Mouse (Mus musculus) limb, embryonic 11.5 days (tissue): Measurements from ENCODE around the gene Pgc. TPM values are rescaled to one million over a fixed set of nuclear protein-coding genes. Genes with fewer than 3 reads are reported as not detected.

Experiments used
- ATAC-seq: fragments of 200-750 bp; cut with Nextera tagmentation; 2 replicates; pipeline ENCODE4 v1.8.0; 2017; ENCODE audit warnings: low read depth; ENCODE audit not compliant: insufficient number of reproducible peaks, low FRiP score, low TSS enrichment
- DNase-seq: peaks from one replicate; pipeline ENCODE4 v3.0.0-alpha.2; 2015; ENCODE audit warnings: low spot score
- H3K27ac ChIP-seq: fragments of 300-500 bp; sonication (generic); replicated peaks from 2 replicates; pipeline ENCODE4 v1.5.1; 2014; ENCODE audit warnings: low read depth, mild to moderate bottlenecking, low read length
- H3K27me3 ChIP-seq: fragments of 300-500 bp; sonication (generic); 2 replicates; pipeline ENCODE4 v1.6.1; 2014; ENCODE audit warnings: mild to moderate bottlenecking, low read length, mixed read lengths; ENCODE audit not compliant: control insufficient read depth, insufficient read depth
- H3K36me3 ChIP-seq: fragments of 300-500 bp; sonication (generic); 2 replicates; pipeline ENCODE4 v1.6.1; 2014; ENCODE audit warnings: mild to moderate bottlenecking, low read length, moderate library complexity, mixed read lengths; ENCODE audit not compliant: control insufficient read depth, insufficient read depth
- H3K4me1 ChIP-seq: fragments of 300-500 bp; sonication (generic); 2 replicates; pipeline ENCODE4 v1.6.1; 2014; ENCODE audit warnings: low read length, mixed read lengths; ENCODE audit not compliant: control insufficient read depth, insufficient read depth
- H3K4me2 ChIP-seq: fragments of 300-500 bp; sonication (generic); 2 replicates; pipeline ENCODE4 v1.6.1; 2014; ENCODE audit warnings: low read depth, mild to moderate bottlenecking, moderate library complexity; ENCODE audit not compliant: severe bottlenecking
- H3K4me3 ChIP-seq: fragments of 300-500 bp; sonication (generic); 2 replicates; pipeline ENCODE4 v1.5.1; 2014; ENCODE audit warnings: low read depth, low read length
- H3K9ac ChIP-seq: fragments of 300-500 bp; sonication (generic); 2 replicates; pipeline ENCODE4 v1.6.1; 2014; ENCODE audit warnings: mild to moderate bottlenecking, low read length
- H3K9me3 ChIP-seq: fragments of 300-500 bp; sonication (generic); 2 replicates; pipeline ENCODE4 v1.6.1; 2016; ENCODE audit warnings: low read length; ENCODE audit not compliant: control insufficient read depth
- WGBS: fragments of 180-500 bp; shearing (Covaris S2); extraction: QIAGEN DNeasy Blood & Tissue Kit; methylation state at CpG from one replicate; pipeline ENCODE4 v1.1.7; 2014; 5-methylcytosine and 5-hydroxymethylcytosine counted together
- polyA plus RNA-seq: library from polyadenylated mRNA; unstranded; fragments of >200 nt; fragmentation: Nextera tagmentation; extraction: Ambion mirVana; gene quantifications from 2 replicates; pipeline ENCODE4 v1.2.1, GENCODE M21; 2014

The Pgc gene
- polyA plus RNA-seq, 1 experiment from 2014 or later: not detected

GRCm38 (mm10) chr17:47748791-47749553 is 22.3 kb downstream of the Pgc start:
- 74% methylated on average over 14 of the region's 14 CpGs for WGBS
- H3K27ac ChIP-seq: no peak overlapping the region
- no peak for DNase-seq

DNA sequence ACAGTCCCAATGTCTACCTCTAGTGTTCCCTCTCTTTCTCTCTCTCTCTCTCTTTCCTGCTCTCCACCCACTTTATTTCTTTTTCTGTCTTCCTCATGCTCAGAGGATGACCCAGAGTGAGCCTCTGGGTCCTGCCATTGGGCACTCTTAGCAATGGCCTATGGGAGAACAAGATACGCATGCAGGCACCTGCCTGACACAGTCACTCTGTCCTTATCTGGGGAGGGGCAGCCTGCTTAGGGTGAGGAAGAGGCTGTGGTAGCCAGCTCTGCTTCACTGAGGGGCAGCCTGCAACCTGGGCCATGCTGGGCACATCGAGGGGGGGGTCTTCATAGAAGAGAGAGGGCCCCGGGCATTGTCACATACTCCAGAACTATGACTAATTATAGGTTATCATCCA is 23.0 kb downstream of the Pgc start:
- H3K9ac ChIP-seq: no peak overlapping the region
- H3K36me3 ChIP-seq: no peaks in the 10 kb centered on the region
- H3K4me1 ChIP-seq: 0 out of 2 replicates have a peak, but pooled peaks cover 2% of the 10 kb centered on the region
- H3K4me3 ChIP-seq: no peak overlapping the region
- no peak overlapping the region for H3K27ac ChIP-seq
- H3K4me2 ChIP-seq: no peak overlapping the region
- H3K9me3 ChIP-seq: no peaks in the 10 kb centered on the region
- no peaks in the 10 kb centered on the region for H3K27me3 ChIP-seq
- ATAC-seq (no peak), DNase-seq (no peak)
- 80% methylated on average over 3 of the region's 3 CpGs for WGBS

More at GRCm38 (mm10) chr17:47748791-47749553, 22.3 kb downstream of the Pgc start:
- no peak for ATAC-seq
- H3K4me1 ChIP-seq: 0 out of 2 replicates have a peak, but pooled peaks cover 2% of the 10 kb centered on the region
- no peaks in the 10 kb centered on the region for H3K27me3 ChIP-seq
- no peaks in the 10 kb centered on the region for H3K9me3 ChIP-seq
- no peaks in the 10 kb centered on the region for H3K36me3 ChIP-seq
- no peak overlapping the region for H3K9ac ChIP-seq
- H3K4me2 ChIP-seq: no peak overlapping the region
- H3K4me3 ChIP-seq: no peak overlapping the region

DNA sequence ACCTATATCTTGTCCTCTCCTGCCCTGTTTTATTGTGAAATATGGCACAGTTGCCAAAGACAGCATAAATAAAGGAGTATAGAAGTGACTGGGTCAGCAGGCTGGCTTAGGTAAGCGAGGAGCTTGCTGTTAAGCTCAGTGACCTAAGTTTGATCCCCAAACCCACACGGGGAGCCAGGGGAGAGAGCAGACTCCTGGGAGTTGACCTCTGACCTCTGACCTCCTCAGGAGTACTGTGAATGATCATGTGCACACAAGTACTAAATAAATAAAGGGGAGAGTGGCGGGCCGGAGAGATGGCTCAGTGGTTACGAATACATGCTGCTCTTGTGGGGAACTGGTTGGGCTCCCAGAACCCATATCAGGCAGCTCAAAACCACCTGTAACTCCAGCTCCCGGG is 23.5 kb downstream of the Pgc start:
- WGBS: 61% methylated on average over 6 of the region's 6 CpGs
- no peaks in the 10 kb centered on the region for H3K36me3 ChIP-seq
- no peak for DNase-seq

DNA sequence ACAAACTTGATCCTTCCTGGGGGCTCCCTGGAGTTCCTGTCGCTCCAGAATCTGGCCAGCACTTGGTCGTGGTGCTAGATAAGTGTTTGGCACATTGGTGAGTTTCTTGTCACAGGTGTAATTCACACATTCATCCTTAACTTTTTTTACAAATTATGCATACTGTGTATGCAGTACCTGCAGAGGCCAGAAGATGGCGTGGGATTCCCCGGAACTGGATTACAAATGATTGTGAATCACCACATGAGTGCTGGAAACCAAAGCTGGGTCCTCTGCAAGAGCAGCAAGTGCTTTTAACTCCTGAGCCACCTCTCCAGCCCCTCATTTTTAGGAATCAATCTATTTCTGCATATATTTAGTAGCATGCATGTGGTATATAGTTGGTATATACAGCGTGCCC is 25.2 kb downstream of the Pgc start:
- Histone ChIP-seq H3K27me3 (no peaks in the 10 kb centered on the region), H3K4me2 (no peak overlapping the region), H3K4me1 (0 out of 2 replicates have a peak, but pooled peaks cover 2% of the 10 kb centered on the region), H3K9me3 (no peaks in the 10 kb centered on the region), H3K4me3 (no peak overlapping the region), H3K9ac (no peak overlapping the region), H3K27ac (no peak overlapping the region), H3K36me3 (no peaks in the 10 kb centered on the region)
- ATAC-seq: no peak
- WGBS: 72% methylated on average over 5 of the region's 5 CpGs
- no peak for DNase-seq

More for the DNA sequence above, 23.5 kb downstream of the Pgc start:
- Histone ChIP-seq H3K4me2 (no peak overlapping the region), H3K4me1 (0 out of 2 replicates have a peak, but pooled peaks cover 2% of the 10 kb centered on the region), H3K4me3 (no peak overlapping the region), H3K9ac (no peak overlapping the region), H3K27ac (no peak overlapping the region), H3K9me3 (no peaks in the 10 kb centered on the region), H3K27me3 (no peaks in the 10 kb centered on the region)
- no peak for ATAC-seq

- 78% methylated on average over 8 of the region's 8 CpGs for whole genome bisulfite sequencing
- no peak overlapping the region for H3K4me3 ChIP-seq
Observed at GRCm38 (mm10) chr17:47753130-47753775, 26.6 kb downstream of the Pgc start.

DNA sequence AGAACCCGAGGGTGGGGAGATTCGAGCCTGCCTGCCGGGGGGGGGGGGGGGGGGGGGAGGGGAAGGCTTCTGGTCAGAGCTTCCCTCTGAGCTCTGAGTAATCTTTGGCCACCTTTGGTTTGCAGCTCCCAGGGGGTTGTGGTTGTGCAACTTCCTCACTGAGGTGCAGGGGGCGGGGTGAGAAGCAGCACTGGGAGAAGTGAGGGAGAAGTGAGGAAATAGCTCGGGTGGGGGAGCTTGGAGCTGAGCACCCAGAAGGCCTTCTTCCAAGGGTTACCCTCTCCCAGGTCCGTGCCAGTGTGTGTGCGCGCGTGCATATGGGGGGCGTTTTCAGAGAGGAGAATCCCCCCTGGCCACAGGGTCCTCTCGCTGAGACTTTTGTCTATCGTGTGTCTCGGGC is 27.6 kb downstream of the Pgc start:
- H3K36me3 ChIP-seq: no peaks in the 10 kb centered on the region
- no peaks in the 10 kb centered on the region for H3K27me3 ChIP-seq
- H3K9ac ChIP-seq: no peak overlapping the region
- H3K4me3 ChIP-seq: no peak overlapping the region
- DNase-seq: no peak
- no peaks in the 10 kb centered on the region for H3K4me1 ChIP-seq
- ATAC-seq: no peak
- no peaks in the 10 kb centered on the region for H3K9me3 ChIP-seq
- 75% methylated on average over 12 of the region's 13 CpGs for WGBS
- no peak overlapping the region for H3K4me2 ChIP-seq
- no peak overlapping the region for H3K27ac ChIP-seq

More at GRCm38 (mm10) chr17:47753130-47753775, 26.6 kb downstream of the Pgc start:
- Histone ChIP-seq H3K9ac (no peak overlapping the region), H3K36me3 (no peaks in the 10 kb centered on the region), H3K9me3 (no peaks in the 10 kb centered on the region), H3K27me3 (no peaks in the 10 kb centered on the region), H3K27ac (no peak overlapping the region), H3K4me1 (0 out of 2 replicates have a peak, but pooled peaks cover 2% of the 10 kb centered on the region), H3K4me2 (no peak overlapping the region)
- no peak for ATAC-seq
- no peak for DNase-seq

- WGBS: 52% methylated on average over 6 of the region's 6 CpGs
- DNase-seq (no peak), ATAC-seq (no peak)
- Histone ChIP-seq H3K9me3 (no peaks in the 10 kb centered on the region), H3K4me3 (no peak overlapping the region), H3K27ac (no peak overlapping the region), H3K27me3 (no peaks in the 10 kb centered on the region), H3K9ac (no peak overlapping the region), H3K4me1 (no peaks in the 10 kb centered on the region), H3K4me2 (no peak overlapping the region), H3K36me3 (no peaks in the 10 kb centered on the region)
Observed at GRCm38 (mm10) chr17:47756366-47756765, 29.7 kb downstream of the Pgc start.

DNA sequence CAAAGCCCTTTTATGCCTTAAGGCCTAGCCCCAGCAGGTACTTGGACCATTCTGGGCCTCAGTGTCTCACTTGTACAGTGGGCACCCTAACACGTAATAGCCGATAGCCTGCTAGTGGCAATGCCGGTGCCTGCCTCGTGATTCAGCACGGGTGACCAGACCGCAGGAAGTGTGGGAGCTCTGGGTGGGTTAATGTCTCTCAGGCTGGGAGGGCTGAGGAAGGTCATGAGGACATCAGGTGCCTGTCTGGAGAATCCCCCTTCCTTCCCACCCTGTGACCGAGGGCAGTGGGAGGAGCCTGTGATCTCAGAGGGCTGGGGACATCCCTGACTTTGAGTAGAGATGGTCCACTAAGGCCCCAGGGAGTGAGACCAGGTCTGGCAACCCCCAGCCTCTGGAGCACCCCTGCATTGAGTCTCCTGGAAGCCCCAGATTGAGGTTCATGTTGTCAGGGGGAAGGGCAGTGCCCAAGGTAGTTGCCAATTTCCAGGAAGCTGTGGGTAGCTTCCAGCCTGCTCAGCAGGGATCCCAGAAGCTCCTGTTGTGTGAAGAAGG is 30.5 kb downstream of the Pgc start:
- WGBS: 84% methylated on average over 7 of the region's 7 CpGs

More for the DNA sequence above, 30.5 kb downstream of the Pgc start:
- no peak for ATAC-seq
- H3K4me3 ChIP-seq: no peak overlapping the region
- no peak overlapping the region for H3K9ac ChIP-seq
- no peak overlapping the region for H3K4me2 ChIP-seq
- no peak for DNase-seq
- H3K36me3 ChIP-seq: no peaks in the 10 kb centered on the region
- no peaks in the 10 kb centered on the region for H3K27me3 ChIP-seq
- H3K27ac ChIP-seq: no peak overlapping the region
- no peaks in the 10 kb centered on the region for H3K4me1 ChIP-seq
- H3K9me3 ChIP-seq: no peaks in the 10 kb centered on the region
